Mouse (Mus musculus) gastrocnemius, postnatal 36 days (tissue): Measurements from ENCODE around the gene Afap1l2. TPM values are rescaled to one million over a fixed set of nuclear protein-coding genes. Genes with fewer than 3 reads are reported as not detected.

ENCODE experiments used
- DNase-seq, 2 experiments: peaks; one replicate each; pipeline ENCODE4 v3.0.0; 2022
- intact Hi-C: fragments of 180-260 bp; cut with DNase I; formaldehyde crosslinking; loops from one replicate; pipeline ENCODE4 v1.15.1; 2025
- total RNA-seq, 2 experiments: library from RNA; stranded (reverse); gene quantifications; 2 replicates each; pipeline ENCODE4 v1.2.3; 2021

The Afap1l2 gene
- total RNA-seq, 2 experiments from 2014 or later: 1.6 to 2.2 TPM

GRCm38 (mm10) chr19:56981760-56982159, 26.3 kb downstream of the Afap1l2 start:
- DNase-seq: no peak
- intact Hi-C loops: no loop called here

- intact Hi-C loops: no loop called here
- no peak for DNase-seq
Observed at GRCm38 (mm10) chr19:56980803-56981202, 27.2 kb downstream of the Afap1l2 start.

- DNase-seq: peak; percentile 53 to 60
Observed at GRCm38 (mm10) chr19:56976962-56977948, 30.8 kb downstream of the Afap1l2 start.

GRCm38 (mm10) chr19:56976515-56976914, 31.5 kb downstream of the Afap1l2 start:
- no peak for DNase-seq
- intact Hi-C loops: no loop called here

More at GRCm38 (mm10) chr19:56976962-56977948, 30.8 kb downstream of the Afap1l2 start:
- intact Hi-C loops: no loop called here

- no peak for DNase-seq
- intact Hi-C loops: no loop called here
Observed at GRCm38 (mm10) chr19:56975502-56975901, 32.5 kb downstream of the Afap1l2 start.

- intact Hi-C loops: no loop called here
- peak in 1 of 2 experiments; percentile 45 for DNase-seq
Observed at GRCm38 (mm10) chr19:56974159-56974558, 33.9 kb downstream of the Afap1l2 start.

GRCm38 (mm10) chr19:56972768-56973167, 35.3 kb downstream of the Afap1l2 start:
- DNase-seq: no peak
- intact Hi-C loops: no loop called here

- DNase-seq: no peak
- intact Hi-C loops: no loop called here
Observed at GRCm38 (mm10) chr19:56971347-56971746, 36.7 kb downstream of the Afap1l2 start.

GRCm38 (mm10) chr19:56963876-56964275, 44.2 kb downstream of the Afap1l2 start:
- intact Hi-C loops: no loop called here
- no peak for DNase-seq

- intact Hi-C loops: no loop called here
- DNase-seq: no peak
Observed at GRCm38 (mm10) chr19:56959601-56960000, 48.4 kb downstream of the Afap1l2 start.

- no peak for DNase-seq
- intact Hi-C loops: no loop called here
Observed at GRCm38 (mm10) chr19:56959057-56959456, 49.0 kb downstream of the Afap1l2 start.

- intact Hi-C loops: no loop called here
- no peak for DNase-seq
Observed at GRCm38 (mm10) chr19:56958582-56959021, 49.4 kb downstream of the Afap1l2 start.

- intact Hi-C loops: no loop called here
- no peak for DNase-seq
Observed at GRCm38 (mm10) chr19:56958011-56958410, 50.0 kb downstream of the Afap1l2 start.

- intact Hi-C loops: no loop called here
- no peak for DNase-seq
Observed at GRCm38 (mm10) chr19:56955568-56956513, 52.2 kb downstream of the Afap1l2 start.

GRCm38 (mm10) chr19:56954857-56955256, 53.2 kb downstream of the Afap1l2 start:
- intact Hi-C loops: no loop called here
- no peak for DNase-seq

- intact Hi-C loops: no loop called here
- DNase-seq: no peak
Observed at GRCm38 (mm10) chr19:56953856-56954255, 54.2 kb downstream of the Afap1l2 start.

- no peak for DNase-seq
- intact Hi-C loops: no loop called here
Observed at GRCm38 (mm10) chr19:56950818-56951217, 57.2 kb downstream of the Afap1l2 start.

- intact Hi-C loops: no loop called here
- DNase-seq: no peak
Observed at GRCm38 (mm10) chr19:56949868-56950267, 58.2 kb downstream of the Afap1l2 start.

GRCm38 (mm10) chr19:56947971-56948610, 59.9 kb downstream of the Afap1l2 start:
- intact Hi-C loops: no loop called here
- no peak for DNase-seq

GRCm38 (mm10) chr19:56946727-56947126, 61.3 kb downstream of the Afap1l2 start:
- intact Hi-C loops: no loop called here
- no peak for DNase-seq
